Mouse (Mus musculus) forebrain, embryonic 11.5 days (tissue): ENCODE measurements at regions not wholly inside any gene's neighbourhood (a gene's known extent, or its start where the extent isn't known, plus 50 kb on each side); places are given as distances from the start of the nearest gene placed in this dataset.

ENCODE experiments used
- ATAC-seq: fragments of 200-750 bp; cut with Nextera tagmentation; replicated peaks from 2 replicates; pipeline ENCODE4 v1.8.0; 2017; ENCODE audit warnings: moderate TSS enrichment; ENCODE audit not compliant: low FRiP score
- DNase-seq: peaks from one replicate; pipeline ENCODE4 v3.0.0-alpha.2; 2017; ENCODE audit warnings: low spot score
- H3K27ac ChIP-seq: fragments of 300-500 bp; sonication (generic); 2 replicates; pipeline ENCODE4 v1.5.1; 2014; ENCODE audit warnings: low read depth, low read length
- H3K27me3 ChIP-seq: fragments of 300-500 bp; sonication (generic); 2 replicates; pipeline ENCODE4 v1.6.1; 2014; ENCODE audit warnings: mild to moderate bottlenecking, low read length, mixed read lengths; ENCODE audit not compliant: control insufficient read depth, insufficient read depth
- H3K36me3 ChIP-seq: fragments of 300-500 bp; sonication (generic); 2 replicates; pipeline ENCODE4 v1.6.1; 2014; ENCODE audit warnings: mild to moderate bottlenecking, low read length, moderate library complexity, mixed read lengths; ENCODE audit not compliant: control insufficient read depth, insufficient read depth
- H3K4me1 ChIP-seq: fragments of 300-500 bp; sonication (generic); replicated peaks from 2 replicates; pipeline ENCODE4 v1.6.1; 2014; ENCODE audit warnings: low read length, mixed read lengths; ENCODE audit not compliant: control insufficient read depth, insufficient read depth
- H3K4me2 ChIP-seq: fragments of 300-500 bp; sonication (generic); 2 replicates; pipeline ENCODE4 v1.6.1; 2014; ENCODE audit warnings: low read depth, mild to moderate bottlenecking, low read length, moderate library complexity, mixed read lengths; ENCODE audit not compliant: severe bottlenecking
- H3K4me3 ChIP-seq: fragments of 300-500 bp; sonication (generic); 2 replicates; pipeline ENCODE4 v1.5.1; 2014; ENCODE audit warnings: low read depth, low read length
- H3K9ac ChIP-seq: fragments of 300-500 bp; sonication (generic); 2 replicates; pipeline ENCODE4 v1.6.1; 2014; ENCODE audit warnings: low read length
- H3K9me3 ChIP-seq: fragments of 300-500 bp; sonication (generic); 2 replicates; pipeline ENCODE4 v1.6.1; 2016; ENCODE audit warnings: low read length, mixed read lengths; ENCODE audit not compliant: control insufficient read depth
- WGBS: fragments of 180-500 bp; shearing (Covaris S2); extraction: QIAGEN DNeasy Blood & Tissue Kit; methylation state at CpG from one replicate; pipeline ENCODE4 v1.1.7; 2014; 5-methylcytosine and 5-hydroxymethylcytosine counted together

DNA sequence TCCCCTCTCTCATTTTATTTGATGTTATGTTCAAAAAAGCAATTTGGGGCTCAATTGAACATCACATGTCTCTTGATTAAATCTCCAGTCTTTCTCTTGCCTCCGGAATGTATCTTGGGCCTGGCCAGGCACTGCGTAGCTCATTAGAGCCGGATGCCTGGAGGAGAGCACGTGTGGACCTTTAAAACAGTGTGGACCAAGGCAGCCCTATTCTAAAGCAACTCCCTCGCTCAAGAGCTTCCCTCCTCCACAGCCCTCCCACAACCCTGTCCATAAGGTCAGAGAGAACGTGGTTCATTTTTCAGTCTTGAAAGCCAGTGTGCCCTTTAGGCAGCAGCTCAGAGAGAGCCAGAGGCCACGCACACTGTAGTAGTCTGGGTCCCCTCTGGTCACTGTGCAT, 160.8 kb downstream of the Katnal1 start:
- DNase-seq (no peak), ATAC-seq (no peak)
- Histone ChIP-seq H3K9me3 (no peaks in the 10 kb centered on the region), H3K27ac (no peak overlapping the region), H3K27me3 (no peaks in the 10 kb centered on the region), H3K36me3 (no peaks in the 10 kb centered on the region), H3K9ac (no peak overlapping the region), H3K4me2 (no peak overlapping the region), H3K4me1 (no peaks in the 10 kb centered on the region), H3K4me3 (no peak overlapping the region)
- 85% methylated on average over 7 of the region's 7 CpGs for WGBS

DNA sequence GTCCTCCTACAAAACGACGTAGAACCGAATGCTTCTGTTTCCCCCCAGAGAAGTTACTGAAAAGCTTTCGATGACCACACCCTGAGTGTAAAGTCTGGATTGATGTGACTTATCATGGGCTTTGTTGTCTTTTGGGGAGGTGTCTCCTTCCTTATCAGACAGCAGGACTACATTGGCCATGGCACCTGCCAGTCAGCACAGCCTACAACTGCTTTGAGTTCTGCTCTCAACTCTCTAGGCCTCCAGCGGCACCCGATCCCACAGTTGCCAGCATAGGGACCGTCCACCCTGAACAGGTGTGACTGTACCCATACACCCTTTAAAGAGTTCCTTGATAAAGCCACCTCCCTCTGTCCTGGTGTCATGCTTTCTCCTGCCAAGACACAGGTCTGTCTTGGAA, 163.1 kb downstream of the Katnal1 start:
- H3K27me3 ChIP-seq: no peaks in the 10 kb centered on the region
- H3K4me3 ChIP-seq: no peak overlapping the region
- ATAC-seq: no peak
- H3K9ac ChIP-seq: no peak overlapping the region
- no peak overlapping the region for H3K4me2 ChIP-seq
- H3K9me3 ChIP-seq: no peaks in the 10 kb centered on the region
- H3K36me3 ChIP-seq: no peaks in the 10 kb centered on the region
- DNase-seq: no peak
- 95% methylated on average over 7 of the region's 7 CpGs for WGBS
- H3K27ac ChIP-seq: no peak overlapping the region
- H3K4me1 ChIP-seq: no peaks in the 10 kb centered on the region

DNA sequence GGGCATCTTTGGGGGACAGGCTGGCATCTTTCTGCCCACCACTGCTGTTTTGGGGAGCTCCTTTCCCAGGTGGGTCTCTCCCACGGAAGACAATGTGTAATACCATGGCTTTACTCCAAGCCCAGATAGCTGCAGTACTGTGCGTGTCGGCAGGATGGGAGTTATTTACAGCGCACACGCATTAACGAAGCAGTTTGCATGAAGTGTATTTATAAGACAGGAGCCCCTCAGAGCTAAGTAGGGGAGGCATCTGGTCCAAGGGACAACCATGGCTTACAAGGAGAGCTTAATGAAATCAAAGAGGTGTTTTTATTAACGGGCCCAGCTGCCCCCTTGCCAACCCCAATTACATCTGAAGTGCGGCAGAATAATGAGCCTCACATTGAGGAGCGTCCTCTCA, 169.0 kb downstream of the Katnal1 start:
- Histone ChIP-seq H3K36me3 (no peaks in the 10 kb centered on the region), H3K27me3 (no peaks in the 10 kb centered on the region)
- WGBS: 61% methylated on average over 9 of the region's 9 CpGs

DNA sequence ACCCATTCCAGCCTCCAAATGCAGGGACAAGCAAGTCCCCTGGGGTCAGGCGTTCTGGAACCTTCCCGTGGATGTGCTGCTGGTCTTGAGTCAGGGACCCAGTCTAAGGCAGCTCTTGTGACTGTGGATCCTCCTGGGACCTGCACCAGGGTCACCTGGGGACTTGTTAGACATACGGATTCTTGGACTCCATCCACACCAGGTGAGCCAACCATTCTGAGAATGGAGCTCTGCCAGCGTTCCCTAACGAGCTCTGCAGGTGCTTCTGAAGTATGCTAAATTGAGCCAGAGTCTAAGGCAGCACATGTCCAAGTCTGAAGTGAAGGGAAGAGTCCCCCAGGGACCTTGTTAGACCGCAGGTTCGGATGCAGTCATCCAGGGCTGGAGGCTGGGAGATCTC, 170.3 kb downstream of the Katnal1 start:
- no peak overlapping the region for H3K27ac ChIP-seq
- no peak overlapping the region for H3K9ac ChIP-seq
- H3K4me1 ChIP-seq: 0 out of 2 replicates have a peak, but pooled peaks cover 2% of the 10 kb centered on the region
- H3K9me3 ChIP-seq: peaks cover 2% of the 10 kb centered on the region; the same call in 1 of the 2 replicates
- DNase-seq (no peak), ATAC-seq (no peak)
- H3K36me3 ChIP-seq: no peaks in the 10 kb centered on the region
- WGBS: 83% methylated on average over 7 of the region's 7 CpGs
- H3K27me3 ChIP-seq: no peaks in the 10 kb centered on the region
- no peak overlapping the region for H3K4me3 ChIP-seq
- no peak overlapping the region for H3K4me2 ChIP-seq

More for the DNA sequence above, 169.0 kb downstream of the Katnal1 start:
- no peak overlapping the region for H3K4me3 ChIP-seq
- peak overlapping the region; percentile 46 for H3K27ac ChIP-seq
- ATAC-seq (no peak), DNase-seq (no peak)
- peaks cover 2% of the 10 kb centered on the region; the same call in 1 of the 2 replicates for H3K9me3 ChIP-seq
- 0 out of 2 replicates have a peak, but pooled peaks cover 2% of the 10 kb centered on the region for H3K4me1 ChIP-seq
- no peak overlapping the region for H3K4me2 ChIP-seq
- H3K9ac ChIP-seq: no peak overlapping the region

DNA sequence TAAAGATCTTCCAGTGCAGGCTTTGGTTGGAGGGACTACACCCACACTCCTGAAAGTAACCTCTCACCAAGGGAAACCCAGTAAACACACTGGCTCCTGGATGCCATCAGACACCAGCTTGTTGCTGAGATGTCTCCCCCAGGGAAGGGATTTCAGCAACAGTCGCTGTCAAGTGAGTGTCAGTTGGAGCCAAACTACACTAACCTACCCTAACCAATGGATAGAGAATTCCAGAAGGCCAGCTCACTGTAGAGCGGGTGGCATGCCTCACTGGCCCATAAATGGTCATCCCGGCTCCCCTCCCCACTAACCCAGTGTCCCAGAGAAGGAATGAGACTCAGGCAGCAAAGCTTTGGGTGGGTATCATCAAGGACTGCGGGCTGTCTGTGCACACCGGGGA, 171.4 kb downstream of the Katnal1 start:
- Histone ChIP-seq H3K9ac (no peak overlapping the region), H3K9me3 (peaks cover 2% of the 10 kb centered on the region; the same call in 1 of the 2 replicates), H3K36me3 (no peaks in the 10 kb centered on the region), H3K4me3 (no peak overlapping the region), H3K27ac (no peak overlapping the region), H3K4me1 (0 out of 2 replicates have a peak, but pooled peaks cover 2% of the 10 kb centered on the region), H3K4me2 (no peak overlapping the region), H3K27me3 (no peaks in the 10 kb centered on the region)
- 84% methylated on average over 5 of the region's 5 CpGs for WGBS
- ATAC-seq: no peak
- no peak for DNase-seq

DNA sequence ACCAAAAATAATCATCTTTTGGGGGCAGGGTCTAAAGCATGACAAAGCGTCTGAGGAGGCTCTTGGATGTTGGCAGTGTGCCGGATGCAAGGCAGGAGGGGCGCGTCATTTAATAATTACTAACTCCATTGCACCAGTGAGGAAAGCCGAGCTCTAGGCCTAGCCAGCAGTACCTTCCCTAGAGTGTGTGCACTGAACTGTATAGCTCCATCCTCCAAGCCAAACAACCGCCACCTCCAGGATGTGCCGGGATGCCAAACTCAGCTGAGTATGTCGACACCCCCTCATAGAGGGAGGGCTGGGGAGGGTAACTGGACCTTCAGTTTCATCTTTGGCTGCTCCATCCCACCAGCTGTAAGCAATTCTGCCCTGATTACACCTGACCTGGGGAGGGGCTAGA, 171.9 kb downstream of the Katnal1 start:
- Histone ChIP-seq H3K36me3 (no peaks in the 10 kb centered on the region), H3K4me3 (no peak overlapping the region), H3K9ac (no peak overlapping the region), H3K27me3 (no peaks in the 10 kb centered on the region), H3K4me1 (0 out of 2 replicates have a peak, but pooled peaks cover 2% of the 10 kb centered on the region), H3K9me3 (peaks cover 2% of the 10 kb centered on the region; the same call in 1 of the 2 replicates), H3K27ac (no peak overlapping the region), H3K4me2 (no peak overlapping the region)
- WGBS: 79% methylated on average over 8 of the region's 8 CpGs
- no peak for ATAC-seq
- DNase-seq: no peak

DNA sequence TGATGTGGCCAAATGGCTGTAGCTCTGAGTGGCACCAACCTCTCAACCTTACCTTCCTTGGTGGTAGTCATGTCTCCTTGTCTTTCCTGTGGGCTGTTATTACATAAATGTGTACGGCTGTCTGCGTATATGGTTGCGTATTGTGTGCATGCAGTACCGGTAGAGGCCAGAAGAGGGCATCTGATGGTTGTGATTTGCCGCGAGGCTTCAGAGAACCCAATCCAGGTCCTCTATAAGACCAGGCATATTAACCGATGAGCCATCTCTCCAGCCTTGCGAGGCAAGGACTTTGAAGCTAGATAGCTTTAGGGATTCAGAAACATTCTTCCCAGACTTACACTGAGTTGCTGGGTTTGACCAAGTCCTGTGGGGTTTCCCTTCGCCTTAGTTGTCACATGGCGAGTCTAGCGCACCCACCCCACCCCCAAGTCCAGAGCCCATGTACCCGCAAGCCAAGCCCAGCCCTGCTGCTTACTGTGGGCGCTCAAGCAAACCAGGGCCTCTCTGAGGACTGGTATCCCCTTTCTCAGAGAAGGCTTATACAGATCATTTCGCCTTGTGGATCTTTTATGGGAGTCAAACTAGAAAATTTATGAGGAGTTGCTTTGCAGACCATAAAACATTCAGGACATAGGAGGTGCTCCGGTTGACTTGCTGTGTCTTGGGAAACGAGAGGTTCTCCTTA, 172.7 kb downstream of the Katnal1 start:
- DNase-seq (no peak), ATAC-seq (no peak)
- H3K4me1 ChIP-seq: 0 out of 2 replicates have a peak, but pooled peaks cover 2% of the 10 kb centered on the region
- H3K9me3 ChIP-seq: peaks cover 2% of the 10 kb centered on the region; the same call in 1 of the 2 replicates
- H3K4me3 ChIP-seq: no peak overlapping the region
- no peak overlapping the region for H3K27ac ChIP-seq
- WGBS: 84% methylated on average over 16 of the region's 16 CpGs
- no peak overlapping the region for H3K4me2 ChIP-seq
- H3K36me3 ChIP-seq: no peaks in the 10 kb centered on the region
- H3K27me3 ChIP-seq: no peaks in the 10 kb centered on the region
- no peak overlapping the region for H3K9ac ChIP-seq

DNA sequence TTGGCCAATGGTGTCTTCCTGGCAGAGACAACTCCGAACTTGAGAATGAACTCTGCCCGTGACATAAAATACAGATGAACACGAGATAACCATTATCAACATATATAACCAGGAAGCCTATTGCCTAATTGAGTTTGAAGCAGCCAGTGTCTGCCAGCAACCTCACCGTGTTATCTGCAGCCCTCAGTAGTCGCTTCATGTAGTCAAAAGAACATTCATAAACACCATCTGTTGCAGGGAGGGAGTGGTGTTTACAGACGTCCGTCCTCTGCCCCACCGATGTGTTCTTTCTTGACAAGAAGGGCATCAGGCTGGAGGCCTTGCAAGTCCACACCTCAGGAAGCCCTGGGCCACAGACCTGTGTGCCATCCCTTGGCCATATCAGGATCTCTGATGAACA, 173.3 kb downstream of the Katnal1 start:
- DNase-seq (no peak), ATAC-seq (no peak)
- Histone ChIP-seq H3K36me3 (no peaks in the 10 kb centered on the region), H3K9me3 (peaks cover 2% of the 10 kb centered on the region; the same call in 1 of the 2 replicates), H3K27me3 (no peaks in the 10 kb centered on the region), H3K4me2 (no peak overlapping the region), H3K4me3 (no peak overlapping the region), H3K4me1 (0 out of 2 replicates have a peak, but pooled peaks cover 2% of the 10 kb centered on the region), H3K9ac (no peak overlapping the region), H3K27ac (no peak overlapping the region)
- 92% methylated on average over 8 of the region's 8 CpGs for WGBS

DNA sequence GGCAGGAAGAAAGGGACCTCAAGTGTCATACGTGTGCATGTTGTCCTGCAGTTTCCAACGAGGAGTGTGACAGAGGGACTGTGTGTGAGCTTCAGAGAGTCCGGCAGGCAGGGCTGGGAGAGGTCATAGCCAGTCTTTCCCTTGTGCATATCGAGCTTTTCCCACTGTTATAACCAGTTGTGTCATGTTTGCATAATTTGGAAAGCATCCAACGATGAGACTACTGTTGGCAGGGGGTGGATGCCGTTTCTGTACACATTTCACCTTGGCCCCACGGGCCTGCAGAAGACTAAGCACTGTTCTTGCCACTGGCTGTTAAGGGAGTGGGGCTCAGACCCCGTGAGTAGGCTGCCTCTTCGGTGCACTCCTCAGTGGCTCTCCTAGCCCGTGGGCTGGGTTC, 174.2 kb downstream of the Katnal1 start:
- ATAC-seq (no peak), DNase-seq (no peak)
- WGBS: 88% methylated on average over 10 of the region's 10 CpGs
- Histone ChIP-seq H3K4me2 (no peak overlapping the region), H3K9ac (no peak overlapping the region), H3K4me1 (no peaks in the 10 kb centered on the region), H3K36me3 (no peaks in the 10 kb centered on the region), H3K27ac (no peak overlapping the region), H3K9me3 (peaks cover 2% of the 10 kb centered on the region; the same call in 1 of the 2 replicates), H3K27me3 (no peaks in the 10 kb centered on the region), H3K4me3 (no peak overlapping the region)
